Mouse (Mus musculus) gastrocnemius, postnatal 10 days (tissue): ENCODE data around the gene Hist1h3e. TPM values are rescaled to one million over a fixed set of nuclear protein-coding genes. Genes with fewer than 3 reads are reported as not detected.
"Not testable (repeated sequence)": the region's sequence is repeated elsewhere in the genome, so short reads cannot be mapped to it uniquely, and the experiment has no call there.

Experiments
- DNase-seq: peaks from one replicate; pipeline ENCODE4 v3.0.0; 2021; ENCODE audit warnings: mixed read lengths
- total RNA-seq, 2 experiments: library from RNA; stranded (reverse); gene quantifications; 2 replicates each; pipeline ENCODE4 v1.2.3; 2021

The Hist1h3e gene
- total RNA-seq, 2 experiments from 2014 or later = 121 to 135 TPM

GRCm38 (mm10) chr13:23537006-23537710, 25.0 kb downstream of the Hist1h3e start:
- no peak for DNase-seq

GRCm38 (mm10) chr13:23536076-23536822, 25.9 kb downstream of the Hist1h3e start:
- DNase-seq = no peak

GRCm38 (mm10) chr13:23535137-23536075, 26.8 kb downstream of the Hist1h3e start, which contains the start of gene Hist1h3g:
Hist1h3g (plus strand) TSS chr13:23535422.
- DNase-seq = peak; percentile 75

- no peak for DNase-seq
Observed at GRCm38 (mm10) chr13:23534368-23535131, 27.6 kb downstream of the Hist1h3e start.

- DNase-seq = not testable (repeated sequence)
Observed at GRCm38 (mm10) chr13:23533560-23534367, 28.4 kb downstream of the Hist1h3e start, which contains the start of gene Hist1h2af. Hist1h2af (plus strand) TSS chr13:23533906.

GRCm38 (mm10) chr13:23532262-23533075, 29.7 kb downstream of the Hist1h3e start:
- no peak for DNase-seq

GRCm38 (mm10) chr13:23530901-23531875, 31.0 kb downstream of the Hist1h3e start, which contains the start of gene Hist1h4h:
Hist1h4h (plus strand) TSS chr13:23531050.
- DNase-seq = peak; percentile 86

- peak; percentile 47 for DNase-seq
Observed at GRCm38 (mm10) chr13:23530181-23530900, 31.8 kb downstream of the Hist1h3e start.

GRCm38 (mm10) chr13:23529480-23530165, 32.5 kb downstream of the Hist1h3e start:
- DNase-seq = no peak

GRCm38 (mm10) chr13:23529005-23529404, 33.2 kb downstream of the Hist1h3e start:
- DNase-seq = no peak

- DNase-seq = peak; percentile 87
Observed at GRCm38 (mm10) chr13:23526312-23526711, 35.9 kb downstream of the Hist1h3e start.

- no peak for DNase-seq
Observed at GRCm38 (mm10) chr13:23525901-23526300, 36.3 kb downstream of the Hist1h3e start.

GRCm38 (mm10) chr13:23524654-23525053, 37.5 kb downstream of the Hist1h3e start:
- DNase-seq = peak; percentile 76

GRCm38 (mm10) chr13:23523976-23524375, 38.2 kb downstream of the Hist1h3e start:
- no peak for DNase-seq

GRCm38 (mm10) chr13:23521703-23522102, 40.5 kb downstream of the Hist1h3e start:
- peak; percentile 56 for DNase-seq

- peak; percentile 52 for DNase-seq
Observed at GRCm38 (mm10) chr13:23519416-23519815, 42.8 kb downstream of the Hist1h3e start.

- DNase-seq = peak; percentile 53
Observed at GRCm38 (mm10) chr13:23518885-23519284, 43.3 kb downstream of the Hist1h3e start.
